Mouse (Mus musculus) ES-E14 (cell line): ENCODE data around the gene Gpd1.
"Not testable (repeated sequence)": the region's sequence is repeated elsewhere in the genome, so short reads cannot be mapped to it uniquely, and the experiment has no call there.

ENCODE experiments used
- CHD2 ChIP-seq: IDR thresholded peaks from 2 replicates; pipeline ENCODE4 v1.6.1; 2014; ENCODE audit warnings: mild to moderate bottlenecking, low read depth, low read length, inconsistent platforms
- HCFC1 ChIP-seq: IDR thresholded peaks from 2 replicates; pipeline ENCODE4 v1.6.1; 2012; ENCODE audit warnings: low read length, inconsistent platforms, borderline replicate concordance; ENCODE audit not compliant: insufficient read depth
- MAFK ChIP-seq: IDR thresholded peaks from 2 replicates; pipeline ENCODE4 v1.6.1; 2014; ENCODE audit warnings: mild to moderate bottlenecking, low read depth, low read length, inconsistent platforms; ENCODE audit not compliant: insufficient read depth
- ZC3H11A ChIP-seq: IDR thresholded peaks from 2 replicates; pipeline ENCODE4 v1.6.1; 2012; ENCODE audit warnings: low read depth, mild to moderate bottlenecking, inconsistent platforms, low read length, borderline replicate concordance
- ZNF384 ChIP-seq: IDR thresholded peaks from 2 replicates; pipeline ENCODE4 v1.6.1; 2012; ENCODE audit warnings: low read depth, low read length, inconsistent platforms

GRCm38 (mm10) chr15:99772881-99772924 is 55.4 kb downstream of the Gpd1 start, which contains the start of gene Cers5:
- not testable (repeated sequence) for TF ChIP-seq CHD2, MAFK, HCFC1, ZNF384, ZC3H11A
